Mouse (Mus musculus) adrenal gland (tissue): Measurements from ENCODE around the gene 4933424G06Rik.
"Not testable (repeated sequence)": the region's sequence is repeated elsewhere in the genome, so short reads cannot be mapped to it uniquely, and the experiment has no call there.

Experiments
- intact Hi-C: fragments of 180-260 bp; cut with DNase I; formaldehyde crosslinking; loops from one replicate; pipeline ENCODE4 v1.15.1; 2025
- long read RNA-seq, 2 experiments: library from polyadenylated mRNA; unstranded; transcript quantifications; one replicate each; pipeline ENCODE4 v2.0.0; 2020; ENCODE audit warnings: borderline replicate concordance in 1 of 2; ENCODE audit not compliant: insufficient replicate concordance in 1 of 2

The 4933424G06Rik gene
- long read RNA-seq, experiment 1: 0 reads
- long read RNA-seq, experiment 2: 0 reads

- intact Hi-C loops: no loop called here
Measured at GRCm38 (mm10) chr1:36709854-36710280, at the start of gene 4933424G06Rik. TSS of gene 4933424G06Rik (plus strand) at chr1:36710149.

DNA sequence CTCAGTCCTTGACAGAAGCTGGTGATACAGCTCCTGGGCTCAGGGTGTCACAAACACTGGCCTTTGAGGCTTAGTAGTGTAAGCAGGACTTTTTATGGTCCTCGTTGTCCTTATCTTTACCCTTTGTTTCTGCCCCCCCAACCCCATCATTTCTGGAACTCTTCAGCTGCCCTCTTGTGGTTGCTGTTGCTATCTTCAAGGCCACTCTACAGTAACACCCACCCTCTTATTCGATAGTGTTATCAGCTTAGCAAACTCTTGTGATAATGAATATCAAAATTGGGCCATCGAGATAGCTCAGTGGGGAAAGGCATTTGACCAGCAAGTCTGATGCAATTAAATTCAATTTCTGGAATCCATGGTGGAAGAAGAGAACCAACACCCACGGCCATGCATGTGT is 45.5 kb upstream of the 4933424G06Rik start:
- intact Hi-C loops: no loop called here

DNA sequence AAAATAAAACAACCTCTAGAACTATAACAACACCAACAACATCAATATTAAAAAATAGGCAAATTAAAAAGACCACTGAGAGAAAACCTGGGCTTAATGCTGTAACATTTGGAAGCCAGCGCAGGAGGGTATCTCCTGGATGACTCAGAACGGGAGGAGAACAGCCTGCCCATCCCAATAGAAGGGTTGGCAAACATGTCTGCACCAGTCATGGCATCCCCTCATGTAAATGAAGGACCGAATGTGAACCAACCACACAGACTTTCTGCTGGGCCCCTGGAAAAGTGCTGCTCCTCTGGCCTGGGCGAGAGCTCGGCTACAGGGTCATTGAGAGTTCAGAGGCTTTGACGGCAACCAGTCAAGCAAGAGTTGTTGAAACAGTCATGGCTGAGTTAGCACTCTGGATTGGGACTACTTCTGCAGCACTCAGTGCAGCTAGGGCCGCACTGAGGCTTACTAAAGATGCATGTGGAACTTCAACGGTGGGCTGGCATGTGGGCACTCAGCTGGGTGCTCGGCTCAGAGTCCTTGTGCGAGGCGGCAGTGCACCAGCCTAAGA is 44.7 kb upstream of the 4933424G06Rik start:
- intact Hi-C loops: no loop called here

DNA sequence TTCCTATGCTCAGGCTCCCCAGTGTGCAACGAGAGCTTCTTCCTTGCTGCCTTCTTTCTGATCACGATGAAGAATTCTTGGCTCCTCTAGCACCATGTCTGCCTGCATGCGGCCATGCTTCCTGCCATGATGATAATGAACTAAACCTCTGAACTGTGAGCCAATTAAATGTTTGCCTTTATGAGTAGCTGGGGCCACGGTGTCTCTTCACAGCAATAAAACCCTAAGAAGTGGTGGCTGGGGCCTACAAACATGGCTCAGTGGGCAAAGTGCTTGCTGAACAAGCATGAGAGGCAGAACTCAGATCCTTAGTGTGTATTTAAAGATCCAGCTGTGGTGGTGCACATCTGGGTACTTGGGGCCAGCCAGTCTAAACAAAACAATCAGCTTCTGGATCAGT is 44.0 kb upstream of the 4933424G06Rik start:
- intact Hi-C loops: no loop called here

- intact Hi-C loops: not testable (repeated sequence)
Measured at GRCm38 (mm10) chr1:36668007-36668406, 41.9 kb upstream of the 4933424G06Rik start.

GRCm38 (mm10) chr1:36670256-36670655 is 39.7 kb upstream of the 4933424G06Rik start:
- intact Hi-C loops: no loop called here

GRCm38 (mm10) chr1:36671260-36671659 is 38.7 kb upstream of the 4933424G06Rik start:
- intact Hi-C loops: no loop called here

DNA sequence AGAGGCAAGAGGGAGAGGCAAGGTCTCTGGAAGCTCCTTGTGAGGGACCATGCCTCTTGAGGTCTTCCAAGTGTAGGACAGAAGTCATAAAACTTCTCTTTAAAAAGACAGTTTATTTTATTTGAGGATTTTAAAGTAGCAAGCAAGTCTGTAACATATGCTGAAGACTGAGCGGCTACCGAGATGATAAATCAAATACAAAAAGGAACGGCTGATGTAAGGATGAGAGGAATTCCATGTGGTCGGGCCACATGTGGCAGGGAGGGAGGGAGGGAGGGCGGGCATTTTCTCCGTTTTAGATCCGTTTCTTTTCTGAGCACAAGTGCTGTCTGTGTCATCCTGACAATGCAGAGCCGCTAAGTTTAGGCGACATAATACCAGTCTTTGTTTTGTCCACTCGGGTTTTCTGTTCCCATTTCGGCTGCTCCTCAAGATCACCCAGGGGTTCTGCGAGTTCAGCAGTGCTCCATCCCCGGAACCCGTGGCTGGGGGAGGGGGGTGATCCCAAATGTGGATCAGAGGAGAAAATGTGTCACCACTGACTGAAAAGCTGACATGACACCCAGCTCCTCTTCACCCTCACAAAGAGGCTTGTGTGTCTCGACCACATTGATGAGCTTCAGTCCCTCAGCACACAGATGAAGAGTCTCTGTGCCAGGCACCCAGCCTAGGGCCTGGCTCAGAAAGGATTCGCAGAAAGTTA is 37.1 kb upstream of the 4933424G06Rik start:
- intact Hi-C loops: no loop called here

DNA sequence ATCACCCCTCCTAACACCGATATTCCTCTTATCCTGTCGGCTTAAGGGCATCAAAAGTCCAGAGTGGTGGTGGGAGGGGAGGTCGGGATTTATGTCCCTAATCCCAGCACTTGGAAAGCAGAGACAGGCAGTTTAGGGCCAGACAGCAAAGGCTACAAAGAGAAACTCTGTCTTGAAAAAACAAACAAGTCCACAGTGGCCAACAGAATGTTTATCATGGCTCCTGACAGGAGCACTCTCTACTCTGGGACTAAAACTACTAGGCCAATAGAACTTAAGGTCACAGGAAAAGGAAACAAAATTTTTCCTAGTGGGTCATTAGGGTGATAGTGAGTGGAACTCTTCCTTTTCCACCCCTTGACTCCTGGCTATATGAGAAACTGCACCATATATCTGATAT is 35.0 kb upstream of the 4933424G06Rik start:
- intact Hi-C loops: no loop called here

DNA sequence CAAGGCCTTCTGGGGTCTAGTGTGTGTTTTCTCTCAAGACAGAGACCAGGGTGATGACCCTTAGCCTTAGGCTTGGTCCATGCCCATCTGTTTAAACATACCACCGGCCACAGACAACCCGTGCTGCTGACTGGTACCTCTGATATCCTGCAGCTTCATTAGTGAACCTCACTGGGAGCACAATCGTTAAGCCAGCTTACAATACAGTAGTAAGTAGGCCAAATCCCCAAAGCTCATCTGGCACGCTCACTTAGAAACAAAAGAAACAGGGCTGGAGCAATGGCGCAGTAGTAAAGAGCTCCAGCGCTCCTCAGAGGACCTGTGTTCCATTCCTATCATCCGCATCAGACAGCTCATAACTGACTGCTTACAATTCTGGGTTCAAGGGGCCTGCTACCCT is 29.1 kb upstream of the 4933424G06Rik start:
- intact Hi-C loops: no loop called here

GRCm38 (mm10) chr1:36682620-36683355 is 27.2 kb upstream of the 4933424G06Rik start, which contains the start of gene Fam178b:
TSS of gene Fam178b (minus strand) at chr1:36683183.
- intact Hi-C loops: no loop called here

- intact Hi-C loops: loop anchor here (2.0 kb wide), 1 partner anchor 137 kb away; the partner anchor contains the start of gene Ankrd39
Measured at GRCm38 (mm10) chr1:36683810-36684467, 26.0 kb upstream of the 4933424G06Rik start.

GRCm38 (mm10) chr1:36690671-36691235 is 19.2 kb upstream of the 4933424G06Rik start:
- intact Hi-C loops: no loop called here

GRCm38 (mm10) chr1:36691271-36692155 is 18.4 kb upstream of the 4933424G06Rik start, which contains the start of gene Cox5b:
TSS of gene Cox5b (plus strand) at chr1:36691449.
- intact Hi-C loops: no loop called here

DNA sequence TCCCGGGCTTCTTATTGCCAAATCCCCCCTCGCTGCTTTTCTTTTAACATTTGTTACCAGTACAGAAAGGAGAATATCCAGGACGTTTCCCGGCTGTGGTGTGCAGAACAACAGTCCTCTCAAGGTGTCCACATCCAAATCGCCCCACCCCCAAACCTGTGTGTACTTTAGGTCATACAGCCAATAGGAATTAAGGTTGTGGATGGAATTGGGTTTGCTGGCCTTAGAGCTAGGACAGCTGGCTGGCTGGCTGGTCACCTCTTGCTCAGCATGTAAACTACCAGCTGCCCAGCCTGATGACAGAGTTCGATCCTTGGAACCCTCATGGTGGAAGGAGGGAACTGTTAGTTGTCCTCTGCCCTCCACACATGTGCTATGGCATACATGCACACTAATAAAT is 15.1 kb upstream of the 4933424G06Rik start:
- intact Hi-C loops: no loop called here

DNA sequence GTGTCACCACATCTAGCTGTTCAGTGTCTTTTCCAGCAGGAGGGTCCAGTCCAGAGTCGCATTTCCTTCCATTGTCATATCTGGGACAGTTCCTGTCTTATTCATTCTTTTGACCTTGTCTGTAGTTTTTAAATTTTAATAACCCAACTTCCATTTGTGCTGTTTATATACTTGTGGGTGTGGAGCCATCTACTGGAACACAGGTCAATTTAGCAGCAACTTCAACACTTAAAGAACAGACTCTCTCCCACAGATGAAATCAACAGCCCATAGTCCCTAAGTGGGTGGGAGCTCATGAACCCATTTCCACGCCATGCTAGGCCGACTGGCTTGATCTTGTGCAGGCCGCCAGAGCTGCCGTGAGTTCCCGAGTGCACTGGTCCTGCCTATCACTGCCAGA is 13.5 kb upstream of the 4933424G06Rik start:
- intact Hi-C loops: no loop called here

GRCm38 (mm10) chr1:36697030-36697429 is 12.9 kb upstream of the 4933424G06Rik start:
- intact Hi-C loops: no loop called here

- intact Hi-C loops: no loop called here
Measured at GRCm38 (mm10) chr1:36707166-36707565, 2.8 kb upstream of the 4933424G06Rik start.

DNA sequence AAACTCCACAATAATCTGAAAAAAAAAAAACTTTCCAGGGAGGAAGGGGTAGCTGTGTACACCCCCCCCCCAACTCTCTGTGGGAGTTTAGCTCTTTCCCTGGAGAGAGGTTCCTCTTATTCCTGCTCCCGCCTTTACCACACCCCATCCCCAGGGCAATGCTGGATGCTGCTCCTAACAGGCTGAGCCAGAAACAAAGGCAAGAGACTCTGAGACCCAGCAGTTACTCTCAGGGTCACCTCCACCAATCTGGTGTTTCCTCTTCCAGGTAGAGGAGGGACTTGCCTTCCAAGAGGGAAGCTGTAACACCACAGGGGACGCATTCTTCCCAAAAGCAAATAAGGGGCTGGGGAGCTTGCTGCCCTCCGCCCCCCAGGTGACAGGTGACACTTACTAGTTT is 2.2 kb upstream of the 4933424G06Rik start:
- intact Hi-C loops: no loop called here

- intact Hi-C loops: no loop called here
Measured at GRCm38 (mm10) chr1:36708626-36709025, 1.3 kb upstream of the 4933424G06Rik start.
